Mouse (Mus musculus) fat pad, adult 2 months (tissue): ENCODE measurements around the gene Sohlh1.

ENCODE experiments used
- DNase-seq: peaks from one replicate; pipeline ENCODE4 v3.0.0-alpha.2; 2011; ENCODE audit warnings: low read depth, low spot score; ENCODE audit errors: extremely low read depth

Sohlh1 gene

GRCm38 (mm10) chr2:25847226-25847625 is at the start of gene Sohlh1:
TSS of gene Sohlh1 (minus strand) at chr2:25847248.
- DNase-seq: no peak

GRCm38 (mm10) chr2:25892440-25892839 is 45.4 kb upstream of the Sohlh1 start:
- DNase-seq: no peak

DNA sequence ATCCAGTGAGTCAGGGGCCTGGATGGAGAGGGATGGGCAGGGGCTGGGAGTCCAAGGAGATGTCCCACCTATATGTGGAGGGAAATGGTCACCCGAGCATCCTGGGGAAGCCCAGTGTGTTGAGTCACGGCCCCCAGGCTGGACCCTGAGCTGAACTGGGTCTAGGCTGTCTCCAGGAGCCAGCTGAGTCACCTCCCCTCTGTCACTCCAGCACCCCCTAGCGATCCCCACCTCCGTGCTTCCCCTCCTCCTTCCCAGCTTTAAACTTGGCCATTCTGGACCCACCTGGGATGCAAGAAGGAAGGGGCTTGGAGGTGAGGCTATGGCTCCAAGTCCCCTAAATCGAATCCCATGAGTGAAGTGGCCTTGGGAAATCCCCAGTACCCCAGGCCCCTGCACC is 41.1 kb upstream of the Sohlh1 start:
- DNase-seq: no peak

GRCm38 (mm10) chr2:25887226-25887625 is 40.2 kb upstream of the Sohlh1 start:
- DNase-seq: no peak

GRCm38 (mm10) chr2:25884756-25885155 is 37.7 kb upstream of the Sohlh1 start:
- DNase-seq: no peak

DNA sequence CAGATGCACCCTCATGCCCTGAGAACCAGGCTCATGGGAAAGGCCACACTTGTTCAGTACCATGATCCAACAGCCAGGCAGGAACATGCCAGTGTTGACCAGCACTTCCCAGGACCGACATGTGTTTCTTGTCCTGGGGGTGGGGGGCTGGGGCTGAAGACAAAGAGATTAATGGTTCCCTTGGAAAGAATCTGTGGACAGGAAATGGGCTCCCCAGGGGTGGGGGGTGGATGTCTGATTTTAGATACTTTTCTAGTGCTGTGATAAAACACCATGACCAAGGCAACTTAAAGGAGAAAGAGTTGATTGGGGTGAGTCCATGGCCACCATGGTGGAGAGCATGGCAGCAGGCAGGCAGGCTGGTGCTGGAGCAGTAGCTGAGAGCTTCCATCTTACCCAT is 35.2 kb upstream of the Sohlh1 start:
- no peak for DNase-seq

- DNase-seq: no peak
These were observed 32.0 kb upstream of the Sohlh1 start for GRCm38 (mm10) chr2:25879061-25879460.

- no peak for DNase-seq
These were observed 31.5 kb upstream of the Sohlh1 start for GRCm38 (mm10) chr2:25878516-25878915.

DNA sequence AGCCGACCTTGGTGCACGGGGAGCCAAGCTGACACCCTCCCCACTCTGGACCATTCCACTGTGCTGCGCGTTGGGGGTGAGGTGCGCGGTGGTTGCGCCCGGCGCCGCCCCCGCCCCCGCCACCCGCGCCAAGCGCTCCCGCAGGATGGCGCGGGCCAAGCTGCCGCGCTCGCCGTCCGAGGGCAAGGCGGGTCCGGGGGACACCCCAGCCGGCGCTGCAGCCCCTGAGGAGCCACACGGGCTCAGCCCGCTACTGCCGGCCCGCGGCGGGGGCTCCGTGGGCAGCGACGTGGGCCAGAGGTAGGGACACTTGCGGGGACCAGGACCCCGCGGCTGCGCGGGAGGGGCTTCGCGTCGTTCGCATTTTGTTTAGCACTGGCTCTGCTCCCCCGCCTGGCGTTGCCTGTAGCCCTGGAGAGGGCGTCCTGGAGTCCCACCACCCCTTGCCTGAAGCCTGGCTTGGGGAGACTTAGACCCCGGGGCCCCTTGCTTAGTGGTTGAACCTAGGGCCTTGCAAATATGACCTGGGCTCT is 30.8 kb upstream of the Sohlh1 start:
- DNase-seq: no peak

- DNase-seq: no peak
These were observed 30.2 kb upstream of the Sohlh1 start for GRCm38 (mm10) chr2:25877250-25877735.

- DNase-seq: no peak
These were observed 19.6 kb upstream of the Sohlh1 start for GRCm38 (mm10) chr2:25866656-25867055.

- DNase-seq: no peak
These were observed 18.4 kb upstream of the Sohlh1 start for GRCm38 (mm10) chr2:25865412-25865811.

- DNase-seq: no peak
These were observed 17.2 kb upstream of the Sohlh1 start for GRCm38 (mm10) chr2:25864230-25864629.

- DNase-seq: no peak
These were observed 16.5 kb upstream of the Sohlh1 start, which contains the start of gene Kcnt1 for GRCm38 (mm10) chr2:25863337-25864131. TSS of gene Kcnt1 (plus strand) at chr2:25863734.

GRCm38 (mm10) chr2:25862696-25863270 is 15.7 kb upstream of the Sohlh1 start:
- no peak for DNase-seq

DNA sequence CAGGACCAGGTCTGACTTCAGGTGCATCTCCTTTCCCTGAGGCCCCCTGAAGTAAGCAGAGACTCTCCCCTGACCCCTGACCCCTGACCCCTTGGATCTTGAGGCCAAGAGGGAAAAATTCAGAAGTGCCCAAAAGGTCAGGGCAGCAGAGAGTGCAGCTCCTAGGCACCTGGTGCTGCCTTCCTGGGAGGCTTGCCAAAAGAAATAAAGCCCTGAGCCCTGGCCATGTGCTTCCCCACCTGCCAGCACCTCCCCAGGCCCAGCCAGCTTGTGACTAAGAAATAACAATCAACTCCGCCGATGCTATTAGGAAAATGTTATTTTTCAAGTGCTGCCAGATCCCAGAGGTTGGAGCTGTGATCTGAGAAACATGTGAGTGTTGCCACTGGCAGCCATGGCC is 15.0 kb upstream of the Sohlh1 start:
- DNase-seq: no peak

GRCm38 (mm10) chr2:25859891-25860290 is 12.8 kb upstream of the Sohlh1 start:
- DNase-seq: no peak

GRCm38 (mm10) chr2:25853998-25854397 is 7.0 kb upstream of the Sohlh1 start:
- DNase-seq: no peak

- no peak for DNase-seq
These were observed 5.6 kb upstream of the Sohlh1 start for GRCm38 (mm10) chr2:25852626-25853025.

DNA sequence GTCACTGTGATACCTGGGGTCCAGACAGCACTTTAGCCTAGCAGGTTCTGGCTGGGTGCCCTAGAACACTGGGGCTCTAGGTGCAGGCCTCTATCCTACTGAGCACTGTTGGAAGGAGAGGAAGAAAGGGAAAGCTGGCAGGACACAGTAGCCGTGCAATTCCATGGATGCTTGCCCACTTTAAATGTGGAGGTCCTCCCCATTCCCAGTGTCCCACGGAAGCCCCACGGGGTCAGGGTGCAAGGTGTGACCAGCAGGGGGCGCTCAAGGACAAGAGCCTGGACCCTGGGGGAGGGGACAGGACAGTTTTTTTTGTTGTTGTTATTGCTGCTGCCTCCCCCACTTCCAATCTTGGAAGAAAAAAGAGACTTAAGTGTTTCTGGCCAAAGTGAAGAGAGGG is 3.3 kb upstream of the Sohlh1 start:
- DNase-seq: no peak

DNA sequence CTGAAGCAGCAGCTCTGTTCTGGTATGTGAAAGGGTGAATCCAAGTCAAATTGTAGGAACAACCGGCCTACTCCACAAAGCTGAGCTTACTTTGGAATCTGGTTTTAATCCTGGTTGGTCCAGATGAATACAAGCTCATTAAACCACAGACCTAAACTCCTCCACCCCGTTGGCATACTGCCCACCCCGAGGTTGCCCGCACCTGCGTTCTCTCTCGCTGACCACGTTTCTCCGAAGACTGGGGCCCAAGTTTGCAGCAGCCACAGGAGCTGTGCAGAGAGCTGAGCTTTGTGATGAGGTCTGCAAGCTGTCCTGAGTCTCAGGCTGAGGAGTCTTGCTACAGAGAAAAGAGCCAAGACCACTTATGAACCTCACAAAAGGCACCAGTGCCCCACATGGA is 532 bp downstream of the Sohlh1 start:
- DNase-seq: no peak

- no peak for DNase-seq
These were observed 3.0 kb downstream of the Sohlh1 start for GRCm38 (mm10) chr2:25844097-25844496.
